Mouse (Mus musculus) induced T-regulatory cell, adult 2 months (primary cell): ENCODE results near the gene Ust.
A peak's percentile ranks its signal among the peaks of the same experiment; 100 is the strongest.

ENCODE experiments used
- DNase-seq: peaks from one replicate; pipeline ENCODE4 v3.0.0-alpha.2; 2012; ENCODE audit warnings: low read depth

Ust gene

DNA sequence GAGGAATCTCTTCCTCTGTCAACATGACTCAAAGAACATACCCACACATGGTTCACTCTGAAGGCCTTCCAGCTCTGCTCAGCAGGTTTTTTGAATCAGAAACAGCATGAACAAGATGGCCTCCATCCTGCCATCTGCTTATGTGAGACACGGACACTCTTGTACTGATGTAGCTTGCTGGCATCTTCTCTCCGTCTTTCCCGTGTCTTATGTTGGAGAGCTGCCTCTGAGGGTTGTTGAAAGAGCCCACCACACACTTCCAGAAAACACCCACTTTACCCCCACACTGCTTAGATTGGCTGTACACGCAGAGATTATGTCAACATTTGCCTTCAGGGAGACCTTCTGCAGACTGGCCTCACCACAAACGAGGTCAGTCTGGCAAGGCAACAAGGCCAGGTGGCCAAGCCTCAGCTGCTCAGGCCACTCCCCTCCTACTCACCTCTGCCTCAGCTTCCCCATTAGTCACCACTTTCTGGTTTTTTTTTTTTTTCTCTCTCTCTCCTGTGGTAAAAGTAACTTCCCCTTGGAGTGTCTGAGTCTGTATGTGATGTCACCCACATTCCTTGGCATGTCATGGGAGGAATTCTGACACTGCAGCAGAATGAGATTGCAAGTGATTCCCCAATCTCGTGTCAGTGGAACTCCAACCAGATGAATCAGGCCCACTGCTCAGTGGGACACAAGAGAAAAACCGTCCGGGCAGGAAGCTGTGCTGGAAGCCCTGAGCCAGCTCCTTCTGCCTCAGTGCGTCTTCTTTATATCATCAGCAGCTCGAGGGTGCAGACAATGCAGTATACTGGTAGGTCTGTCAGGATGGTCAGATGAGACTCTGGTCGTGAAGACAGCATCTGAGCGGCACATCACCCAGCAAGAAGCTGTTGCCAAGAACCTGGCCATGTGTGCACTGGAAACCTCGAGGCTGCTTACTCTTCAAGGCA is 19.4 kb downstream of the Ust start:
- no peak for DNase-seq

GRCm38 (mm10) chr10:8495543-8496141 is 23.0 kb downstream of the Ust start:
- DNase-seq = no peak

GRCm38 (mm10) chr10:8491909-8492591 is 26.6 kb downstream of the Ust start:
- no peak for DNase-seq

DNA sequence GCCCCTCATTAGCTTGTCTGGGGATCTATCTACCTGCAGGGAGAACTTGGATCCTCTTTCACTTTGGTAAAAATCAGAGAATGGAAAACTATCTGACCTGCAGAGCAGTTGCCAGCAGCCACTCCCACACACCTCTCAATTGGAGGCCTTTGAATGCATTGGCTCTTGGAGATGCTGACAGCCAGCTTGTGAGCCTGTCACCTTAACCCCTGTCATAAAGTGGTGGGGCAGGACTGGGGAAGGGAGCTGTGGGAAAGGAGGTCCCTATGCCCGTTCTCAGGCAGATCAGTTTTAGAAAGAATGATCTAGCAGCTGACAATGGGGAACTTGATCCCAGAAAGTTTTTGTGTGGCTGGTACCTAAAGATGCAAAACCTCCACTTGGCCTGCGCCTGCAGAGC is 31.2 kb downstream of the Ust start:
- no peak for DNase-seq

DNA sequence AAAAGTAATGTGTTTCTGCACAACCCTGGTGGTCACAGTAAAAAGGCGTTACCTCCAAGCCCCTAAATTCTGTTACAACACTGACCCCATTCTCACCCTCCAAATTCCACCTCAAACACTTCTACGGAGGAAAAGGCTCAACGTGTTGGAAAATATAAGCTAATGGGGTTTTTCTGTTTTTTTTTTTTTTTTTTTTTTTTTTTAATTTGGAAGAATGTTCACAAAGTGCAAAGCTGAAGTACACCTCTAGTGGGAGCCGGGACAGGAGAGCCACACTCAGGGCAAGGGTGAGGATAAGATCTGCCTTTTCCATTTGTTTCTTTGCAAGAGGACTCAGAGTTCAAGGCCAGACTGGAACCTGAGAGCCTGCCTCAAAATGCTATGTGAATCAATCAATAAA is 34.1 kb downstream of the Ust start:
- DNase-seq = no peak

GRCm38 (mm10) chr10:8482779-8483178 is 35.8 kb downstream of the Ust start:
- no peak for DNase-seq

- DNase-seq = no peak
These were observed 38.8 kb downstream of the Ust start for GRCm38 (mm10) chr10:8479779-8480178.

DNA sequence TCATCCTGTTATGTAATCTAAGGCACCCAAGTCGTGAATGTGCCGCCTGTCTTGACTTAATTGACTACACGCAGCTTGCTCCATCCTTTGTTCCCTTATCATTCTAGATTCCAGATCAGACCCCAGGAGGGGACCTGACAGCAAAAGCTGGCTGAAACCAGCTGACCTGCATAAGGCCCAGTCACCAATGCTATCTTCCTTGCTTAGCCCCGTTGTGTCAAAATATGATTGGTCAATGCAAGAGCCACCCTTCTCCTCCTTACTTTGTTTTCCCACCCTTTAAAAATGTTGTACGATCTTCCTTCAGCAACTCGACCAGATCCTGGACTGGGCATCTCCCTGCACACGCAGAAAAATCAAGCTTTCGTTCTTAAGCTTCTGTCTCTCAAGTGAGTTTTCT is 40.7 kb downstream of the Ust start:
- DNase-seq = no peak

GRCm38 (mm10) chr10:8471995-8472394 is 46.6 kb downstream of the Ust start:
- no peak for DNase-seq

DNA sequence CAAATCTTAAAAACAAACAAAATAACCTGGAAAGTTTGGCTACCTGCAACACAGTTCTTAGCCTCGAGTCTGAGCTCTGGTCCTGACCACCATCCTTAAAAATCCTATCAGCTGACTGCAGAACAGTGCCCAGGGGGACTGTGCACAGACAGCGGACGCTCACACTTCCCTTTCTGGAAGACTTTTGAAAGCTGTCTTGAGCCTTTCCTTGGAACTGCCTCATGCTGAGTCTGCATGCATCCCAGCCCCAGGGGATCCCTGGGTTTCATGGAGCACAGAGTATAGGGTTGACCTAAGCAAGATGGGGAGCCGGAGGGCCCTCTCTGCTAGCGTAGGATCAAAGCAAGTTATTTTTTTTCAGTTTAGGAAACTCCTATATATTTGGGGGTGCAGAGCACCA is 47.6 kb downstream of the Ust start:
- no peak for DNase-seq

DNA sequence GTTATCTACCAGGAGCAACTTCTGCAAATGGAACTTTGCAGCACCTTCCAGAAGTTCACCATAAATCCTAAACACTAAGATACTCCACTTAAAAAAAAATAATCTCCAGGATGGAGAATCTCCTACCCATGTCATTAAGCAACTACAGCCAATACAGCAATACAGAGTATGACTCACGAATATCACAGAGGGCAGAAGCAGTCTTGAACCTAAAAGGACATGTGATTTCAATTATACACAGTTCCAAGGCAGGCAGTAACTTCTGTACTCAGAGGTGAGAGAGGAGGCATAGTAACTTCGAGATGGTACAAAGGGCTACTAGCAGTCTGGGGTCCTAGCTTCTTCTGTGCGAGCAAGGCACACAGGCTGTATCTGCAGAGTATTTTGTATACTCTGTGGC is 49.1 kb downstream of the Ust start:
- no peak for DNase-seq

GRCm38 (mm10) chr10:8468651-8469386 is 49.8 kb downstream of the Ust start:
- DNase-seq = no peak

DNA sequence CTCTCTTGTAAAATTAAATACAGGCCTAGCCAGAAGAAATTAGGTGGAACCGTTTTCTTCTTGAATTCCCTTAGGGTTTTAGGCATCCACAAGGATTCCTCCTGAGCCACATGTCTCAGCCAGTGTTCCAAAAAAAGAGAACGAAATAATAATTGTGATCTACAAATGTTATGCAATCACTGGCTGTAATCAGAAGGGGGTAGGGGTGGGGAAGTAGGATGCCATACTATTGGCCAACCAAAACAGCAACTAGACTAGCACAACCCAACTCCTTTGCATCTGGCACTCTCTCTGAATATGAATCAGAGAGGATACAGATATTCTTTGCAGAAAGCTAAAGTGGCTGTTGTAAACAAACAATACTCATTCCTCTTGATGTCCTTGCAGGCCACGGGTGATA is 52.7 kb downstream of the Ust start:
- DNase-seq = no peak

- no peak for DNase-seq
These were observed 53.4 kb downstream of the Ust start for GRCm38 (mm10) chr10:8465216-8465615.

- DNase-seq = no peak
These were observed 57.3 kb downstream of the Ust start for GRCm38 (mm10) chr10:8461372-8461771.

GRCm38 (mm10) chr10:8454711-8455110 is 63.9 kb downstream of the Ust start:
- DNase-seq = peak; percentile 2

DNA sequence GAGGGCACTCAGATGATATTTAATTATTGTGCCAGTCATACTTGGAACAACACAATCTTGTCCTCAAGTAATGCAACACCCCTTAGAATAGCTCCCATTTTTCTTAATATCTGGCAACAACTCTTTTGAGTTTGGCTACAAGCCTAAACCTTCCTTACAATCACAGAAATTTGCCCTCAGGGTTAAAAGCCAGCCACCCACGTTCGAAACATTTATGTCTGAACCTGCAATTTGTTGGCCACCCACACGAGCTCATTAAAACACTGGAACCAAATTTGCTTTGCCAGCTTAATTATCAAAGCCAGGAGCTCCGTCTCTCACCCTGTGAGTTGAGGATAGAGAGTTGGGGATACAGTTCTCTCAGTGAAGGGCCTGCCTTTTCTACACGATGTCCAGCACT is 70.9 kb downstream of the Ust start:
- no peak for DNase-seq

DNA sequence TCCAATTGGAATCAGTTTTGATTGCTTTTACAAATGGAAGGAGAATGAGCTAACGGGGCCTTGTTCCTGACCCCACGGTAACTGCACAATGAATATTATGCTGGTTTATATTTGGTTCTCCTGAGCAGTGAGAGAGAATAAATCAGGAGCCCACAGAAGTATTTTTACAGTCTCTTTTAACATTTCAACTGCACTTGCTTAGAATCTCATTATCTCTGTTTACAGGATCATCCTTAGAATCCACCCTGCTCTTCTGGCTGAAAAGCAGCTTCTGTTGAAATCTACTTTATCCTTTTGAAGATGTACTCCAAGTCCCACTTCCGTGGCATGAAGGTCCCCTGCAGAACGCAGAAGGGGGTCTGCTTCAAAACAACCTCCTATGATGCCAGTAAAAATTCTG is 71.7 kb downstream of the Ust start:
- no peak for DNase-seq

GRCm38 (mm10) chr10:8444052-8444451 is 74.6 kb downstream of the Ust start:
- DNase-seq = no peak

DNA sequence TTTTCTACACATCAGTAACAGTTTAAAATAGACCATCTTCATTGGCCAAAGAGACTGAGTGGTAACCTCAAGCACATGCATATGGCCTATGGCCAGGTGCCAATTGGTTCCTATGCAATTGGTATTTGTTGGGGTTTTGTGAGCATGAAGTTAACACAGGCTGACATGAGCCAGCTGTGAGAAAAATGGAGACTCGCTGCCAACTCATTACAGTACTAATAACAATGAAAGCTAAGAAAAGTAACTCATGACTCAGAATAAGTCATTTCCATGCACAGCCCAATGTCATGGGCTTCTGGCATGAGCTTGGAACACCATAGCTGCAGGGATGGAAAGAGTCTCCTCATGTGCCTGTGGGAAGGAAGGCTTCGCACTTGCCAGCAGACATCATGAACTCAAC is 86.8 kb downstream of the Ust start:
- DNase-seq = no peak

- no peak for DNase-seq
These were observed 89.5 kb downstream of the Ust start for GRCm38 (mm10) chr10:8428787-8429778.
